Mouse (Mus musculus): ENCODE measurements around the gene Pole. TPM values are rescaled to one million over a fixed set of nuclear protein-coding genes. Genes with fewer than 3 reads are reported as not detected.

Pole gene
- polyA plus RNA-seq, 1 experiment from 2014 or later = 45.2 TPM

- Histone ChIP-seq H3K27ac (no peak overlapping the region), H3K4me1 (replicated peaks) (peaks cover 16% of the 10 kb centered on the region), H3K9me3 (no peaks in the 10 kb centered on the region), H3K27me3 (peaks cover 23% of the 10 kb centered on the region), H3K4me3 (replicated peaks) (peak overlapping the region; percentile 81), H3K36me3 (peaks cover 11% of the 10 kb centered on the region), H3K4me2 (peak overlapping the region; percentile 92), H3K9ac (replicated peaks) (0 out of 2 replicates have a peak overlapping the region, but pooled peaks have one; percentile 91)
- 9% methylated on average over 15 of the region's 15 CpGs for WGBS
- ATAC-seq (ENCODE audit: insufficient number of reproducible peaks, insufficient read depth, low FRiP score, low TSS enrichment, low read depth) = no peak
Observed at GRCm38 (mm10) chr5:110285156-110285555, 950 bp upstream of the Pole start.

DNA sequence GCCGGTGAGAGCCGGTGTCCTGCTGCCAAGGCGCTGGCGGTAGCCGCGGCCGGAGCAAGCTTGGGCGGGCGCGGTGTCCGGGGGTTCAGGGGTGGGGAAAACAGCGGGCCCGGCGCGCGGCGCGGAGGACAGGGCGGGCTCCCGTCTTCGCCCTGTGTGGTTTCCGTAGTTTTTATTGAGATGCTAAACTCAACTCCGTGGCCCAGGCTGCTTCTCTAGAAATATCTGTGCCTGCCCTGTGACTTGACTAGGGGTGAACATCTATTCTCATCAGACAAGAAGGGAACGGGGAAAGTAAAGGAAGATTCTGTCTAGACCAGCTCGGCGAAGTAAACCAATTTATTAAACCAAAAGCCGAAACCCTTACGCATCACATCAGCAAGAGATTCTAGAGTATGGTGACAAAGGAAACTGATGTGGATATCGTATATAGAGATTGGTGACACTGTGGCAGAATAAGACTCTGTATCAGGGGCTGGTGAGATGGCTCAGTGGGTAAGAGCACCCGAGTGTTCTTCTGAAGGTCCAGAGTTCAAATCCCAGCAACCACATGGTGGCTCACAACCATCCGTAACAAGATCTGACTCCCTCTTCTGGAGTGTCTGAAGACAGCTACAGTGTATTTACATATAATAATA is 459 bp downstream of the Pole start:
- peak overlapping the region; percentile 81 for H3K4me3 ChIP-seq (replicated peaks)
- peak overlapping the region; percentile 91 for H3K9ac ChIP-seq (replicated peaks)
- H3K27me3 ChIP-seq = peaks cover 23% of the 10 kb centered on the region
- H3K27ac ChIP-seq = peak overlapping the region; percentile 67
- H3K4me2 ChIP-seq = peak overlapping the region; percentile 92
- 3% methylated on average over 31 of the region's 31 CpGs for WGBS
- H3K9me3 ChIP-seq = no peaks in the 10 kb centered on the region
- peaks cover 25% of the 10 kb centered on the region for H3K36me3 ChIP-seq
- peaks cover 16% of the 10 kb centered on the region for H3K4me1 ChIP-seq (replicated peaks)
- peak; percentile 76 for ATAC-seq (ENCODE audit: insufficient number of reproducible peaks, insufficient read depth, low FRiP score, low TSS enrichment, low read depth)

- Histone ChIP-seq H3K9me3 (no peaks in the 10 kb centered on the region), H3K4me3 (replicated peaks) (peak overlapping the region; percentile 81), H3K4me2 (peak overlapping the region; percentile 92), H3K36me3 (peaks cover 30% of the 10 kb centered on the region), H3K27me3 (peaks cover 23% of the 10 kb centered on the region), H3K4me1 (replicated peaks) (peaks cover 16% of the 10 kb centered on the region), H3K27ac (no peak overlapping the region), H3K9ac (replicated peaks) (peak overlapping the region; percentile 91; the same call in 1 of the 2 replicates)
- WGBS = 69% methylated on average over 2 of the region's 2 CpGs
- ATAC-seq (ENCODE audit: insufficient number of reproducible peaks, insufficient read depth, low FRiP score, low TSS enrichment, low read depth) = no peak
Observed at GRCm38 (mm10) chr5:110287084-110287475, 974 bp downstream of the Pole start.

DNA sequence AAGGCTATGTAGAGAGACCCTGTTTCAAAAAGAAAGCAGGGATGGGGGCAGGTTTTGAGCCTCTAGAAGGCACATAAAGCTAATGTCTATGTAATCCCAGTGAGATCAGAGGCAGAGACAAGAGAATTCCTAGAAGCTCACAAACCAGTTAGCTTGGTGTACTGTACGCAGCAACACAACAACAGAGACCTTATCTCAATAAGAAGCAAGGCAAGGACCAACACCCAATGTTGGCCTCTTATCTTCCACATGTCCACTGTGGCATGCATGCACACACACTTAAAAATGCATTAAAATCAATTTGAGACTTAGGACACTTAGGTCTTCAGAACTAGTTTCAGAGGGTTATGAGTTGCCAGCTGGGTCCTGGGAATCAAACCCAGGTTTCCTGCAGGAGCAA is 5.5 kb downstream of the Pole start:
- peaks cover 71% of the 10 kb centered on the region for H3K36me3 ChIP-seq
- no peak overlapping the region for H3K4me3 ChIP-seq (replicated peaks)
- no peak overlapping the region for H3K9ac ChIP-seq (replicated peaks)
- H3K9me3 ChIP-seq = no peaks in the 10 kb centered on the region
- H3K4me2 ChIP-seq = no peak overlapping the region
- H3K27me3 ChIP-seq = no peaks in the 10 kb centered on the region
- 97% methylated on average over 1 of the region's 1 CpGs for WGBS
- no peak overlapping the region for H3K27ac ChIP-seq
- no peak for ATAC-seq (ENCODE audit: insufficient number of reproducible peaks, insufficient read depth, low FRiP score, low TSS enrichment, low read depth)
- peaks cover 8% of the 10 kb centered on the region for H3K4me1 ChIP-seq (replicated peaks)

DNA sequence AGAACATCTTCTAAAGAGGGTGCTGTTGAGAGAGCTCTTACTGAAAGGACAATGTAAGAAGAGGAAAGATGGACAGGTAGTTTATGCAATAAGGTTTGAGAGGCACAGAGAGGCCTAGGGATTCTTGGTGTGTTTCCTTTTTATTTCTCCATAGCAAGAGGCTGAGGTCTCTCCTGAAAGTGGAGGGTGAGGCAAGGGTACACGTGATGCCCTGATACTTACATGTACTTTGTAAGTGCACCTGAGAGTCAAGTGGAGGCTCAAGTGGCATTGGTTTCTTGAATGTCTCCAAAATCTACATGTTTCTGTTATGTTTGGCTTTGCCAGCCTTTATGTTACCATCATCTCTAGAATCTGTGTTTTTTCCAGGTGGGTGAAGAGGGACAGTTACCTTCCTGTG is 10.5 kb downstream of the Pole start:
- H3K27me3 ChIP-seq = no peaks in the 10 kb centered on the region
- H3K4me3 ChIP-seq (replicated peaks) = no peak overlapping the region
- H3K36me3 ChIP-seq = peaks cover 93% of the 10 kb centered on the region
- H3K9ac ChIP-seq (replicated peaks) = no peak overlapping the region
- H3K4me2 ChIP-seq = no peak overlapping the region
- no peak overlapping the region for H3K27ac ChIP-seq
- H3K9me3 ChIP-seq = no peaks in the 10 kb centered on the region
- H3K4me1 ChIP-seq (replicated peaks) = no peaks in the 10 kb centered on the region
- WGBS = 100% methylated on average over 1 of the region's 1 CpGs
- no peak for ATAC-seq (ENCODE audit: insufficient number of reproducible peaks, insufficient read depth, low FRiP score, low TSS enrichment, low read depth)

DNA sequence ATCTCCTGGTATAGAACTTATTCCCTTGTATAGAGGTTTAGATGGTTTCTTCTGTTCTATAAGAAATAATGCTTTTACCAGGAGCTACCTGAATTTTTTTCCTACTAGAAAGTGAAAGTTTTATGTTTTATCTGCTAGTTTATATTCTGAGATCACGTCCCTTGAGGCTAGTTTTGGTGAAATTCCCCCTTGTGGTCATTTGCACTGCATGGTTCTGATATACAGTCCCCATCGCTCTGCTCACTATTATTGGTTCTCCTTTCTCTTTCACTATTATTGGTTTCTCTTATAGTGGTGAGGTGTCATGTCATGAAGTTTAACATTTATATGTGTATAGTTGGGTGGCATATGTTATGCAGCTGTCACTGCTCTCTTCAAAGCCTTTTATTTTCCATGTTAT is 14.5 kb downstream of the Pole start:
- Histone ChIP-seq H3K27ac (no peak overlapping the region), H3K4me2 (no peak overlapping the region), H3K9me3 (no peaks in the 10 kb centered on the region), H3K36me3 (peaks cover 98% of the 10 kb centered on the region), H3K4me3 (replicated peaks) (no peak overlapping the region), H3K27me3 (no peaks in the 10 kb centered on the region), H3K4me1 (replicated peaks) (no peaks in the 10 kb centered on the region), H3K9ac (replicated peaks) (no peak overlapping the region)
- 92% methylated on average over 2 of the region's 2 CpGs for WGBS
- ATAC-seq (ENCODE audit: insufficient number of reproducible peaks, insufficient read depth, low FRiP score, low TSS enrichment, low read depth) = no peak

DNA sequence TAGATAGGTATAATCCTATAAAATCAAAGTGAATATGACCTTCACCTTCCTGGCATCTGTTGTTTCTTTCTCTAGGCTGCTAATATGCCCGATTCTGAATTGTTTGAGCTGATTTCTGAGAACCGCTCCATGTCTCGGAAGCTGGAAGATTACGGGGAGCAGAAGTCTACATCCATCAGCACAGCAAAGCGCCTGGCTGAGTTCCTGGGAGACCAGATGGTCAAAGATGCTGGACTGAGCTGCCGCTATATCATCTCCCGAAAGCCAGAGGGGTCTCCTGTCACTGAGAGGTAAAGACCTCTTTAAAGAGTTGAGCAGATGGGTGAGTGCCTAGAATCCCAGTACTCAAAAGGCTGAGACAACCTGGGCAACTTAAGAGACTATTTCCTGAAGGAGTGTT is 22.8 kb downstream of the Pole start:
- Histone ChIP-seq H3K9me3 (no peaks in the 10 kb centered on the region), H3K27me3 (no peaks in the 10 kb centered on the region), H3K27ac (no peak overlapping the region), H3K4me3 (replicated peaks) (no peak overlapping the region), H3K36me3 (peaks cover 94% of the 10 kb centered on the region), H3K4me2 (no peak overlapping the region), H3K9ac (replicated peaks) (no peak overlapping the region), H3K4me1 (replicated peaks) (no peaks in the 10 kb centered on the region)
- 95% methylated on average over 7 of the region's 7 CpGs for WGBS
- ATAC-seq (ENCODE audit: insufficient number of reproducible peaks, insufficient read depth, low FRiP score, low TSS enrichment, low read depth) = no peak

GRCm38 (mm10) chr5:110313127-110313526 is 27.0 kb downstream of the Pole start:
- H3K9me3 ChIP-seq = no peaks in the 10 kb centered on the region
- ATAC-seq (ENCODE audit: insufficient number of reproducible peaks, insufficient read depth, low FRiP score, low TSS enrichment, low read depth) = no peak

GRCm38 (mm10) chr5:110330508-110330907 is 44.4 kb downstream of the Pole start:
- Histone ChIP-seq H3K4me1 (replicated peaks) (no peaks in the 10 kb centered on the region), H3K4me2 (no peak overlapping the region), H3K9me3 (no peaks in the 10 kb centered on the region), H3K4me3 (replicated peaks) (no peak overlapping the region), H3K27me3 (no peaks in the 10 kb centered on the region), H3K9ac (replicated peaks) (no peak overlapping the region), H3K27ac (no peak overlapping the region), H3K36me3 (peaks cover 91% of the 10 kb centered on the region)
- ATAC-seq (ENCODE audit: insufficient number of reproducible peaks, insufficient read depth, low FRiP score, low TSS enrichment, low read depth) = no peak
- WGBS = 75% methylated on average over 3 of the region's 3 CpGs

More at GRCm38 (mm10) chr5:110313127-110313526, 27.0 kb downstream of the Pole start:
- no peak overlapping the region for H3K9ac ChIP-seq (replicated peaks)
- WGBS = 91% methylated on average over 3 of the region's 3 CpGs
- no peak overlapping the region for H3K4me3 ChIP-seq (replicated peaks)
- H3K27me3 ChIP-seq = no peaks in the 10 kb centered on the region
- no peak overlapping the region for H3K27ac ChIP-seq
- H3K4me1 ChIP-seq (replicated peaks) = no peaks in the 10 kb centered on the region
- H3K4me2 ChIP-seq = no peak overlapping the region
- H3K36me3 ChIP-seq = peaks cover 87% of the 10 kb centered on the region

DNA sequence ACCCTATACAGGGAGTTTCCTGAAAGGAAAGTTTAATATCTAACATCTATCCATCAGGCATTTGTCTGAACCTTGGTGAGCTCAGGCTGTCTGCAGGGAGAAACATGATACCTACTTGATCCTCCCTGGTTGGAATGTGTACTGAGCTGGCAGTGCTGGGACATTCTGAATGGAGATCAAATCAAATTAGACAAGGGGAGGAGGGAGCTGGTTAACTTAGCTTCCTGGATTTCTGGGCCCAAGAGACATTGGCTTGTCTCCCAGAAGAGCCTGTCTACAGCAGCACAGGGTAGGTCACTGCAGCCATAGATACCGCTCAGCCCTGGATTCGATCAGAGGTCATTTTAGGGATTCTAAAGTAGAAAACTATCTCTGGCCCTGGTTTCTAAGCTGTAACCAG is 52.7 kb downstream of the Pole start:
- Histone ChIP-seq H3K9ac (replicated peaks) (no peak overlapping the region), H3K27ac (no peak overlapping the region), H3K36me3 (peaks cover 56% of the 10 kb centered on the region), H3K9me3 (no peaks in the 10 kb centered on the region), H3K4me3 (replicated peaks) (no peak overlapping the region), H3K4me2 (no peak overlapping the region), H3K4me1 (replicated peaks) (peaks cover 14% of the 10 kb centered on the region), H3K27me3 (peaks cover 35% of the 10 kb centered on the region)
- WGBS = 91% methylated on average over 2 of the region's 2 CpGs
- ATAC-seq (ENCODE audit: insufficient number of reproducible peaks, insufficient read depth, low FRiP score, low TSS enrichment, low read depth) = no peak

DNA sequence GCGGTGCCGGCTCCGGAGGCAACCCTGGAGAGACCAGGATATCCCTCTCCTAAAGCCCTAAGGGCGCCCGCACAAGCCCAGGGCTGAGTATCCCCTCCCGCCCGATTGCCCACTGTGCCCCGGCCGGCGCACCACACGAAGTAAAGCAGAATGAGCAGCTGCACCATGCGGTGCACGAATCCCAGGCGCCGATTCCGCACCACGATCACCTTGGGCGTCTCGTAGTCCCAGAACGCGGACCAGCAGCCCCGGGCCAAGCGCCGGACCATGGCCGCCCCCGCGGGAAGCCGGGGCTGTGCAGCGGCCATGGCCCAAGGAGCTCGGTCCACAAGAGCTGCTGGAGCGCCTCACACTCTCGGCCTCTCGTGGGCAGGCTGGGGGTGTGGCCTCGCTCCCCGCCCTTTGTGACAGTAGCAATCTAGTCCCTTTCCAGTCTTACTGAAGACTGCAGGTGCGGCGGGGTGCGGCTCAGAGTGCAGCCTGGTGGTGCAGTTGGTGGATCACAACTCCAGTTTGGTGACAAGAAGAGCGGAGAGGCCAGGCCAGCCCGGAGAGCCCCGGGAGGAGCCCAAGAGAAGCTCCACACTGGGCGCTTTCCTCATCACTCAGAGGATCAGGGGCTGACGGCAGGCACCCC is 56.7 kb downstream of the Pole start, which contains the start of gene P2rx2:
P2rx2 (minus strand) TSS at position 565 of the 637 bp plus-strand sequence.
- peaks cover 43% of the 10 kb centered on the region for H3K27me3 ChIP-seq
- H3K4me1 ChIP-seq (replicated peaks) = peaks cover 14% of the 10 kb centered on the region
- ATAC-seq (ENCODE audit: insufficient number of reproducible peaks, insufficient read depth, low FRiP score, low TSS enrichment, low read depth) = peak; percentile 44; the same call in 1 of the 2 replicates
- peak within 1 kb of the TSS; percentile 62 for H3K9ac ChIP-seq (replicated peaks)
- peak within 1 kb of the TSS; percentile 54 for H3K4me3 ChIP-seq (replicated peaks)
- H3K27ac ChIP-seq = no peak within 1 kb of the TSS
- H3K36me3 ChIP-seq = peaks cover 16% of the 10 kb centered on the region
- peak within 1 kb of the TSS; percentile 98 for H3K4me2 ChIP-seq
- WGBS = 2% methylated on average over 43 of the region's 43 CpGs
- no peaks in the 10 kb centered on the region for H3K9me3 ChIP-seq
